Mouse (Mus musculus): ENCODE data around the gene Eif4h.

GRCm38 (mm10) chr5:134577534-134577933 lies 61.8 kb downstream of the Eif4h start:
- TF ChIP-seq MAFK (IDR thresholded peaks at IDR 0.05; ENCODE audit: insufficient read depth, low read depth, low read length) (no peak), ZC3H11A (IDR thresholded peaks at IDR 0.05; ENCODE audit: borderline replicate concordance, low read depth, low read length) (no peak), CHD2 (IDR thresholded peaks at IDR 0.05; ENCODE audit: low read depth, low read length) (no peak), HCFC1 (IDR thresholded peaks at IDR 0.05; ENCODE audit: borderline replicate concordance, insufficient read depth, low read length) (no peak), ZNF384 (IDR thresholded peaks at IDR 0.05; ENCODE audit: low read depth, low read length) (no peak)
